Mouse (Mus musculus) lung, adult 2 months (tissue): ENCODE results near the gene Fcer2a. TPM values are rescaled to one million over a fixed set of nuclear protein-coding genes. Genes with fewer than 3 reads are reported as not detected.

Source experiments
- DNase-seq: peaks from one replicate; pipeline ENCODE4 v3.0.0; 2022
- H3K4me1 ChIP-seq: fragments of 200-500 bp; 2 replicates; pipeline ENCODE4 v1.6.1; 2011; ENCODE audit warnings: low read length; ENCODE audit not compliant: control insufficient read depth, insufficient read depth
- H3K4me3 ChIP-seq: fragments of 200-500 bp; replicated peaks from 2 replicates; pipeline ENCODE3; 2011; ENCODE audit warnings: low read depth, mild to moderate bottlenecking, control low read depth, low read length; ENCODE audit errors: extremely low read depth
- CTCF ChIP-seq: fragments of 200-500 bp; IDR thresholded peaks from 2 replicates; pipeline ENCODE4 v1.5.1; 2011; ENCODE audit warnings: mild to moderate bottlenecking, low read length, control low read depth; ENCODE audit not compliant: insufficient read depth
- POLR2A ChIP-seq: fragments of 200-500 bp; IDR thresholded peaks from 2 replicates; pipeline ENCODE4 v1.6.1; 2011; ENCODE audit warnings: low read depth, mild to moderate bottlenecking, control low read depth, low read length, borderline replicate concordance; ENCODE audit errors: extremely low read depth
- WGBS: fragments of 180-500 bp; shearing (Covaris S2); methylation state at CpG from one replicate; pipeline ENCODE4 v1.1.7; 2018; 5-methylcytosine and 5-hydroxymethylcytosine counted together
- polyA plus RNA-seq: library from polyadenylated mRNA; depleted of rRNA; stranded (reverse); fragments of >200 nt; gene quantifications from 2 replicates; pipeline ENCODE4 v1.2.3, GENCODE M21; 2012; rRNA removed

Fcer2a gene
- polyA plus RNA-seq, 1 experiment, result 12.5 TPM

DNA sequence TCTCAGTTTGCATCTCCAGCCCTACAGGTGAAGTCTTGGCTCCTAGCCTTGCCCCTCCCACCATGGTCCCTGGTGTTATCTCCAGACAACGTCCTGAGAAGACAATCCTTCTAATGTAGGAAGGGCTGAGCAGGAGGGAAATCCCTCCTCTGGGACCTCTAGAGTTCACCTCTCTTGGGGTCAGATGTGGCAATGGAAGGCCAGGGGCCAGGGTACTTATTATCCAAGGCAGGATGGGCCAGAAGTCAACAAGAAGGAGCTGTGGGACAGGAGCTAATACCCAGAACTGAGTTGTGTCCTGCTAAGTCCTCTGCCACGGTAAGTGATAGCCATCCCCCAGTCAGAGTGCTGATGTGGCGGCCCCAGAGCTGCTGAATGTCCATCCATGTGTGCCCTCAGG is 38.4 kb downstream of the Fcer2a start, which contains the start of gene Retn:
Retn (plus strand) TSS at position 245 of the 400 bp plus-strand sequence.
- Histone ChIP-seq H3K4me3 (no peak within 1 kb of the TSS), H3K4me1 (no peaks in the 10 kb centered on the region)
- no peak for TF ChIP-seq CTCF
- TF ChIP-seq POLR2A, result no peak
- DNase-seq, result no peak
- 67% methylated on average over 3 of the region's 3 CpGs for WGBS

- no peak overlapping the region for H3K4me3 ChIP-seq
- TF ChIP-seq POLR2A (no peak), CTCF (no peak)
- H3K4me1 ChIP-seq, result no peaks in the 10 kb centered on the region
- no peak for DNase-seq
- 64% methylated on average over 11 of the region's 11 CpGs for WGBS
Observed at GRCm38 (mm10) chr8:3654726-3655508, 39.1 kb downstream of the Fcer2a start.

DNA sequence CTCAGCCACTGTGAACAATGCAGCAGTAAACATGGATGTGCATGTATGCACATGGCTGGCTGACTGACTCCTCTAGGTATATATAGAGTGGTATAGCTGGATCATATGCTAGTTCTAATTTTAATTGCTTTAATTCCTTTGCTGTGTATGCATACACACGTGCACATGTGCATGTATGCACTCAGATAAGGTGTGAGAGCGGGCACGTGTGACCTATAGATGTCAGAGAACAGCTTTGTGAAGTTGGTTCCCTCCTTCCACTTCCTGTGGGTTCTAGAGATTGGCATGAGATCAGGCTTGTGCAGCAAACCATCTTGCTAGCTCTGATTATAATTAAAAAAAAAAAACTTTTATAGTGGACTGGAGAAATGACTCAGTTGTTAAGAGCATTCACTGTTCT is 41.1 kb downstream of the Fcer2a start:
- DNase-seq, result no peak
- Histone ChIP-seq H3K4me1 (no peaks in the 10 kb centered on the region), H3K4me3 (no peak overlapping the region)
- 56% methylated on average over 3 of the region's 3 CpGs for WGBS
- TF ChIP-seq CTCF, result no peak
- TF ChIP-seq POLR2A, result no peak

GRCm38 (mm10) chr8:3648990-3649389 is 45.0 kb downstream of the Fcer2a start:
- WGBS, result 29% methylated on average over 1 of the region's 1 CpGs
- DNase-seq, result no peak
- H3K4me1 ChIP-seq, result no peaks in the 10 kb centered on the region
- H3K4me3 ChIP-seq, result no peak overlapping the region
- TF ChIP-seq POLR2A (no peak), CTCF (no peak)

GRCm38 (mm10) chr8:3648268-3648667 is 45.7 kb downstream of the Fcer2a start:
- no peak for DNase-seq

DNA sequence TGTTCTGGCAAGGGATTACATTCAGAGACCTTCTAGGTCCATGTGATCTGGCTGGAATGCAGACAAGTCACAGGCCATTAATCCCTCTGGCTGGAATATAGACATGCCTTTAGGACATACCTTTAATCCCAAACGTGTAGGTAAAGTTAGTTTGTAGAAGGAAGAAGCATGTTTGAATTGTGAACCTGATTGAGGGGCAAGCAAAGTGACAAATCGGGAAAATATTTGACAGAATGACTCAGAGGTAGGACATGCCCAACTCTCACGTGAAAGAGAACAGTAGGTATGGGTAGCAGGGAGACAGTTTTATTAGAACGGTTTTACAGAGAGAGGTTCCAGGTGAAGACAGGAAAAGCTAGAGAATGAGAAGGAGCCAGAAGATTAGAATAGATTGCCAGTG is 46.4 kb downstream of the Fcer2a start:
- no peak for TF ChIP-seq CTCF
- no peak for TF ChIP-seq POLR2A
- H3K4me3 ChIP-seq, result no peak overlapping the region
- WGBS, result 66% methylated on average over 4 of the region's 4 CpGs
- H3K4me1 ChIP-seq, result no peaks in the 10 kb centered on the region
- DNase-seq, result no peak

More at GRCm38 (mm10) chr8:3648268-3648667, 45.7 kb downstream of the Fcer2a start:
- 55% methylated on average over 2 of the region's 2 CpGs for WGBS
- no peaks in the 10 kb centered on the region for H3K4me1 ChIP-seq
- TF ChIP-seq POLR2A, result no peak
- no peak for TF ChIP-seq CTCF
- no peak overlapping the region for H3K4me3 ChIP-seq

GRCm38 (mm10) chr8:3646824-3647531 is 47.0 kb downstream of the Fcer2a start:
- WGBS, result 70% methylated on average over 6 of the region's 6 CpGs
- Histone ChIP-seq H3K4me1 (no peaks in the 10 kb centered on the region), H3K4me3 (no peak overlapping the region)
- DNase-seq, result no peak
- TF ChIP-seq CTCF (no peak), POLR2A (no peak)

DNA sequence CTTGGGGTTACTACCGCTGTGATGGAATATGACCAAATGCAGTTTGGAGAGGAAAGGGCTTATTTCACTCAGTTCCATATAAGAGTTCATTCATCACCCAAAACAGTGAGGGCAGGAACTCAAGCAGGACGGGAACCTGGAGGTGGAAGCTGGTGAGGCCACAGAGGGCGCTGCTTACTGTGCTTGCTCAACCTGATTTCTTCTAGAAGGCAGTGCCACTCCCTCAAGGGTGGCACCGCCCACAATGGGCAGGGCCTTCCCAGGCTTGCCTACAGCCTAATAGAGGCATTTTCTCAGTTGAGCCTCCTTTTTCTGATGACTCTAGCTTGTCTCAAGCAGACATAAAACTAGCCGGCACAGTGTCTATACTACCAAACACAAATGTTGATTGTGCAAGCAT is 48.2 kb downstream of the Fcer2a start:
- TF ChIP-seq CTCF, result peak; percentile 36; the same call in 1 of the 2 replicates
- no peak for TF ChIP-seq POLR2A
- Histone ChIP-seq H3K4me3 (no peak overlapping the region), H3K4me1 (no peaks in the 10 kb centered on the region)
- 18% methylated on average over 5 of the region's 5 CpGs for WGBS
- DNase-seq, result peak; percentile 58

Other genes starting within 250 kb of the Fcer2a start
- gene Pex11g, start 226.5 kb downstream of the Fcer2a start, polyA plus RNA-seq, result 7.6 and 7.7 TPM in 2 replicates
- gene Tex45, start 223.3 kb downstream of the Fcer2a start, polyA plus RNA-seq, result 0.14 and 0.24 TPM in 2 replicates
- gene Zfp358, start 201.0 kb downstream of the Fcer2a start, polyA plus RNA-seq, result 78.5 TPM in 2 replicates
- 286 and 410 TPM in 2 replicates for gene Mcoln1, start 193.7 kb downstream of the Fcer2a start, polyA plus RNA-seq
- gene Pnpla6, start 178.8 kb downstream of the Fcer2a start, polyA plus RNA-seq, result 75.7 and 88.1 TPM in 2 replicates
- 0.88 TPM in 1 of 2 replicates, not detected in the other for gene C330021F23Rik, start 126.2 kb downstream of the Fcer2a start, polyA plus RNA-seq
- 16.9 and 33.1 TPM in 2 replicates for gene Camsap3, start 106.9 kb downstream of the Fcer2a start, polyA plus RNA-seq
- 59.0 and 66.6 TPM in 2 replicates for gene Xab2, start 72.9 kb downstream of the Fcer2a start, polyA plus RNA-seq
- 3.7 and 10.0 TPM in 2 replicates for gene Pet100, start 72.6 kb downstream of the Fcer2a start, polyA plus RNA-seq
- gene Pcp2, start 68.6 kb downstream of the Fcer2a start, polyA plus RNA-seq, result not detected in 2 replicates
- 115 and 153 TPM in 2 replicates for gene Stxbp2, start 63.2 kb downstream of the Fcer2a start, polyA plus RNA-seq
- gene Retn, start 38.4 kb downstream of the Fcer2a start, polyA plus RNA-seq, result 6.2 and 10.8 TPM in 2 replicates
- 8.2 and 10.0 TPM in 2 replicates for gene Mcemp1, start 28.4 kb downstream of the Fcer2a start, polyA plus RNA-seq
- 6.5 and 17.4 TPM in 2 replicates for gene Fcor, start 21.8 kb downstream of the Fcer2a start, polyA plus RNA-seq
- 28.5 and 28.7 TPM in 2 replicates for gene Trappc5, start 17.9 kb downstream of the Fcer2a start, polyA plus RNA-seq
- 0.55 and 1.1 TPM in 2 replicates for gene Clec4g, start 26.5 kb upstream of the Fcer2a start, polyA plus RNA-seq
- gene Cd209a, start 54.8 kb upstream of the Fcer2a start, polyA plus RNA-seq, result 0.55 and 6.1 TPM in 2 replicates
- not detected in 2 replicates for gene Cd209e, start 160.1 kb upstream of the Fcer2a start, polyA plus RNA-seq
- 0.52 and 0.55 TPM in 2 replicates for gene Cd209d, start 184.4 kb upstream of the Fcer2a start, polyA plus RNA-seq
- gene Cd209b, start 232.7 kb upstream of the Fcer2a start, polyA plus RNA-seq, result 0.52 and 0.89 TPM in 2 replicates